Mouse (Mus musculus): ENCODE measurements around the gene Slc34a1. TPM values are rescaled to one million over a fixed set of nuclear protein-coding genes. Genes with fewer than 3 reads are reported as not detected.

Slc34a1 gene
- polyA plus RNA-seq (2012; rRNA removed) (not detected in 2 replicates), polyA plus RNA-seq (2014; fragmentation: Nextera tagmentation; extraction: Ambion mirVana) (not detected in 2 replicates)

GRCm38 (mm10) chr13:55398088-55398487 lies at the start of gene Slc34a1:
TSS of gene Slc34a1 (plus strand) at chr13:55398187.
- no peak within 1 kb of the TSS for H3K9ac ChIP-seq (ENCODE audit: low read depth, low read length, severe bottlenecking)
- ATAC-seq (ENCODE audit: low FRiP score, low read depth) (no peak), DNase-seq (ENCODE audit: low spot score) (no peak)
- H3K4me3 ChIP-seq (replicated peaks; ENCODE audit: low read length), result no peak within 1 kb of the TSS
- H3K4me1 ChIP-seq (ENCODE audit: control insufficient read depth, insufficient read depth, low read length), result no peaks in the 10 kb centered on the region
- whole genome bisulfite sequencing, result 80% methylated on average over 1 of the region's 1 CpGs
- H3K4me2 ChIP-seq (replicated peaks; ENCODE audit: low read depth, low read length, severe bottlenecking), result no peak within 1 kb of the TSS
- no peak within 1 kb of the TSS for H3K27ac ChIP-seq (replicated peaks; ENCODE audit: low read depth, low read length)
- H3K9me3 ChIP-seq (ENCODE audit: control insufficient read depth, low read length), result no peaks in the 10 kb centered on the region
- TF ChIP-seq POLR2A (IDR thresholded peaks at IDR 0.05; ENCODE audit: borderline replicate concordance, extremely low read depth, insufficient read depth, insufficient read length), result no peak
- H3K27me3 ChIP-seq (ENCODE audit: control insufficient read depth, insufficient read depth, low read length), result no peaks in the 10 kb centered on the region
- no peaks in the 10 kb centered on the region for H3K36me3 ChIP-seq (ENCODE audit: control insufficient read depth, insufficient read depth, low read length)

GRCm38 (mm10) chr13:55361145-55361544 lies 36.8 kb upstream of the Slc34a1 start:
- Histone ChIP-seq H3K4me2 (replicated peaks; ENCODE audit: low read depth, low read length, severe bottlenecking) (peak overlapping the region; percentile 66), H3K27me3 (ENCODE audit: control insufficient read depth, insufficient read depth, low read length) (no peaks in the 10 kb centered on the region), H3K9ac (ENCODE audit: low read depth, low read length, severe bottlenecking) (peak overlapping the region; percentile 86), H3K4me3 (replicated peaks; ENCODE audit: low read length) (peak overlapping the region; percentile 94), H3K27ac (replicated peaks; ENCODE audit: low read depth, low read length) (no peak overlapping the region), H3K9me3 (ENCODE audit: control insufficient read depth, low read length) (no peaks in the 10 kb centered on the region), H3K4me1 (ENCODE audit: control insufficient read depth, insufficient read depth, low read length) (peaks cover 11% of the 10 kb centered on the region), H3K36me3 (ENCODE audit: control insufficient read depth, insufficient read depth, low read length) (peaks cover 41% of the 10 kb centered on the region)
- ATAC-seq (ENCODE audit: low FRiP score, low read depth) (no peak), DNase-seq (ENCODE audit: low spot score) (no peak)
- no peak for TF ChIP-seq POLR2A (IDR thresholded peaks at IDR 0.05; ENCODE audit: borderline replicate concordance, extremely low read depth, insufficient read depth, insufficient read length)

GRCm38 (mm10) chr13:55361974-55362452 lies 36.0 kb upstream of the Slc34a1 start:
- ATAC-seq (ENCODE audit: low FRiP score, low read depth), result peak; percentile 11
- no peak for TF ChIP-seq POLR2A (IDR thresholded peaks at IDR 0.05; ENCODE audit: borderline replicate concordance, extremely low read depth, insufficient read depth, insufficient read length)

DNA sequence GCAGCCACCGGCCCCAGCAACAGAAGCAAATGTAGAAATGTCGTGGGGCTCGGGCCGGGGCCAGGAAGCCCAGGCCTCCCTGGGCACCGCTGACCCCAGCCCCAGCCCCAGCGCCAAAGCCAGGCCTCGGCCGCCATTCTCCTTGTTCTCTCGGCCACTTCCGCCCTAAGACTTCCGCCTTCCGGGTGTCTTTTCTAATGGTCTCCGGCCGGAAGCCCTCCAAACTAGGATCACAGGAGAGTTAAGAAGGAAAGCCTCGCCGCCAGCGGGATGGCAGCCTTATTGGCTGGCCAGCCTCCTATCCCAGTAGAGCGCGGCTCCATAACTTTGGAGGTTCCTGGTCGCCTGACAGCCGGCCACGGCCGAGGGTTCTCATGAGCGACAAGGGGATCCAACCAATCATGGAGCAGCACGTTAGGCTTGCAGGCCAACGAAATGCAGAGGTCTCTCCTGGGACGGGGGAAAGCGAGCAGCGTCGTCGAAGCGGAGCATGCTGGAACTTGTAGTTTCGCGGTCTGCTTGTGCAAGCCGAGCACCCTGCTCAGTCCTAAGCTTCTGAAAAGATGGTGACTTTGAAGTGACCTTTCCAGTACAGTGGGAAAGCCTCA lies 35.4 kb upstream of the Slc34a1 start, which contains the start of gene Lman2:
Gene Lman2, minus strand, starts transcription at position 331 of the 608 bp plus-strand sequence.
- Histone ChIP-seq H3K4me2 (replicated peaks; ENCODE audit: low read depth, low read length, severe bottlenecking) (peak within 1 kb of the TSS; percentile 66), H3K27me3 (ENCODE audit: control insufficient read depth, insufficient read depth, low read length) (no peaks in the 10 kb centered on the region), H3K9ac (ENCODE audit: low read depth, low read length, severe bottlenecking) (peak within 1 kb of the TSS; percentile 86), H3K36me3 (ENCODE audit: control insufficient read depth, insufficient read depth, low read length) (peaks cover 33% of the 10 kb centered on the region), H3K27ac (replicated peaks; ENCODE audit: low read depth, low read length) (peak within 1 kb of the TSS; percentile 81), H3K4me3 (replicated peaks; ENCODE audit: low read length) (peak within 1 kb of the TSS; percentile 94), H3K9me3 (ENCODE audit: control insufficient read depth, low read length) (no peaks in the 10 kb centered on the region), H3K4me1 (ENCODE audit: control insufficient read depth, insufficient read depth, low read length) (peaks cover 11% of the 10 kb centered on the region)
- WGBS, result under 1% methylated on average over 35 of the region's 35 CpGs
- 0 out of 2 replicates have a peak, but pooled peaks have one; percentile 31 for TF ChIP-seq POLR2A (IDR thresholded peaks at IDR 0.05; ENCODE audit: borderline replicate concordance, extremely low read depth, insufficient read depth, insufficient read length)
- DNase-seq (ENCODE audit: low spot score), result peak; percentile 99
- ATAC-seq (ENCODE audit: low FRiP score, low read depth), result peak; percentile 98

More at GRCm38 (mm10) chr13:55361974-55362452, 36.0 kb upstream of the Slc34a1 start:
- peak overlapping the region; percentile 94 for H3K4me3 ChIP-seq (replicated peaks; ENCODE audit: low read length)
- peak overlapping the region; percentile 66 for H3K4me2 ChIP-seq (replicated peaks; ENCODE audit: low read depth, low read length, severe bottlenecking)
- H3K4me1 ChIP-seq (ENCODE audit: control insufficient read depth, insufficient read depth, low read length), result peaks cover 11% of the 10 kb centered on the region
- DNase-seq (ENCODE audit: low spot score), result no peak
- H3K9ac ChIP-seq (ENCODE audit: low read depth, low read length, severe bottlenecking), result peak overlapping the region; percentile 86
- H3K36me3 ChIP-seq (ENCODE audit: control insufficient read depth, insufficient read depth, low read length), result peaks cover 37% of the 10 kb centered on the region
- no peaks in the 10 kb centered on the region for H3K27me3 ChIP-seq (ENCODE audit: control insufficient read depth, insufficient read depth, low read length)
- peak overlapping the region; percentile 81 for H3K27ac ChIP-seq (replicated peaks; ENCODE audit: low read depth, low read length)
- WGBS, result 1% methylated on average over 32 of the region's 32 CpGs
- H3K9me3 ChIP-seq (ENCODE audit: control insufficient read depth, low read length), result no peaks in the 10 kb centered on the region

- DNase-seq (ENCODE audit: low spot score), result no peak
- TF ChIP-seq POLR2A (IDR thresholded peaks at IDR 0.05; ENCODE audit: borderline replicate concordance, extremely low read depth, insufficient read depth, insufficient read length), result no peak
- Histone ChIP-seq H3K36me3 (ENCODE audit: control insufficient read depth, insufficient read depth, low read length) (no peaks in the 10 kb centered on the region), H3K9me3 (ENCODE audit: control insufficient read depth, low read length) (no peaks in the 10 kb centered on the region), H3K9ac (ENCODE audit: low read depth, low read length, severe bottlenecking) (no peak overlapping the region), H3K4me2 (replicated peaks; ENCODE audit: low read depth, low read length, severe bottlenecking) (no peak overlapping the region), H3K4me1 (ENCODE audit: control insufficient read depth, insufficient read depth, low read length) (no peaks in the 10 kb centered on the region), H3K4me3 (replicated peaks; ENCODE audit: low read length) (no peak overlapping the region), H3K27ac (replicated peaks; ENCODE audit: low read depth, low read length) (no peak overlapping the region), H3K27me3 (ENCODE audit: control insufficient read depth, insufficient read depth, low read length) (no peaks in the 10 kb centered on the region)
- 68% methylated on average over 7 of the region's 7 CpGs for WGBS
- no peak for ATAC-seq (ENCODE audit: low FRiP score, low read depth)
Observed at GRCm38 (mm10) chr13:55368401-55368800, 29.6 kb upstream of the Slc34a1 start.

Measured in limb, embryonic 14.5 days (tissue).